Mouse (Mus musculus) inflammation-experienced regulatory T-cells (primary cell): Measurements from ENCODE around the gene Car15. TPM values are rescaled to one million over a fixed set of nuclear protein-coding genes. Genes with fewer than 3 reads are reported as not detected.

Experiments
- polyA plus RNA-seq, 2 experiments: library from polyadenylated mRNA; unstranded; fragments of 100-300 nt; shearing (Covaris generic); gene quantifications; one replicate each; pipeline ENCODE4 v1.2.1; 2017

Car15 gene
- polyA plus RNA-seq: 1 to 10 TPM in 1 of 2 experiments, under 1 TPM in 1; 0.99 to 2.4 TPM

GRCm38 (mm10) chr16:17838051-17838450 lies at the start of gene Car15:
Gene Car15 (minus strand): TSS chr16:17838364.

GRCm38 (mm10) chr16:17832821-17833220 lies 5.3 kb downstream of the Car15 start, which contains the start of gene B830017H08Rik:
Gene B830017H08Rik (plus strand): TSS chr16:17833121.

GRCm38 (mm10) chr16:17796971-17797811 lies 41.0 kb downstream of the Car15 start, which contains the start of gene Scarf2:
Gene Scarf2 (plus strand): TSS chr16:17797282.

Other genes starting within 250 kb of the Car15 start
- 10 to 100 TPM; 18.7 to 20.2 TPM for gene Smpd4, start 219.0 kb downstream of the Car15 start, polyA plus RNA-seq
- gene Ccdc74a, start 191.9 kb downstream of the Car15 start, polyA plus RNA-seq: 1 to 10 TPM in 1 of 2 experiments, not detected in 1; 2.1 TPM
- 100 to 1,000 TPM; 113 to 152 TPM for gene Med15, start 105.5 kb downstream of the Car15 start, polyA plus RNA-seq
- gene Klhl22, start 78.7 kb downstream of the Car15 start, polyA plus RNA-seq: 10 to 100 TPM; 17.2 to 17.9 TPM
- not detected for gene Scarf2, start 41.1 kb downstream of the Car15 start, polyA plus RNA-seq
- under 1 TPM; 0.25 to 0.83 TPM for gene B830017H08Rik, start 5.2 kb downstream of the Car15 start, polyA plus RNA-seq
- gene Gm20518, start 53.3 kb upstream of the Car15 start, polyA plus RNA-seq: under 1 TPM; 0.14 to 0.22 TPM
- gene Tssk1, start 55.9 kb upstream of the Car15 start, polyA plus RNA-seq: under 1 TPM; 0.11 to 0.43 TPM
- gene Dgcr2, start 60.2 kb upstream of the Car15 start, polyA plus RNA-seq: 10 to 100 TPM; 58.5 to 75.6 TPM
- 1 to 10 TPM in 1 of 2 experiments, not detected in 1; 2.0 TPM for gene Tssk2, start 60.3 kb upstream of the Car15 start, polyA plus RNA-seq
- gene Ess2, start 73.0 kb upstream of the Car15 start, polyA plus RNA-seq: 10 to 100 TPM; 65.5 TPM
- not detected for gene Gsc2, start 76.7 kb upstream of the Car15 start, polyA plus RNA-seq
- gene Slc25a1, start 89.9 kb upstream of the Car15 start, polyA plus RNA-seq: 10 to 100 TPM; 49.8 to 51.9 TPM
- gene Vpreb2, start 142.1 kb upstream of the Car15 start, polyA plus RNA-seq: not detected
- 10 to 100 TPM; 30.2 to 32.6 TPM for gene Dgcr6, start 214.5 kb upstream of the Car15 start, polyA plus RNA-seq